Mouse (Mus musculus) left cerebral cortex, adult 2 months (tissue): Measurements from ENCODE around the gene R3hcc1l. TPM values are rescaled to one million over a fixed set of nuclear protein-coding genes. Genes with fewer than 3 reads are reported as not detected.
A peak's percentile ranks its signal among the peaks of the same experiment; 100 is the strongest.

Experiments
- DNase-seq, 2 experiments: peaks; one replicate each; pipeline ENCODE4 v3.0.0; 2021 to 2022; ENCODE audit warnings: low spot score in 2 of 2, mixed read lengths in 1 of 2; ENCODE audit errors: extremely low spot score in 1 of 2
- H3K27ac ChIP-seq: fragments of 200-600 bp; 2 replicates; pipeline ENCODE4 v1.8.1; 2022
- H3K4me3 ChIP-seq: fragments of 200-600 bp; 2 replicates; pipeline ENCODE4 v1.8.1; 2022
- CTCF ChIP-seq: fragments of 200-600 bp; IDR thresholded peaks from 2 replicates; pipeline ENCODE4 v1.8.1; 2022; ENCODE audit warnings: antibody characterized with exemption, mild to moderate bottlenecking, moderate library complexity
- intact Hi-C: fragments of 180-260 bp; cut with DNase I; formaldehyde crosslinking; loops from one replicate; pipeline ENCODE4 v1.15.1; 2025
- total RNA-seq, 2 experiments: library from RNA; stranded (reverse); gene quantifications; 2 replicates each; pipeline ENCODE4 v1.2.3; 2021

Gene R3hcc1l
- total RNA-seq, 2 experiments from 2014 or later = 24.8 to 27.5 TPM

- intact Hi-C loops = no loop called here
- Histone ChIP-seq H3K4me3 (no peak overlapping the region), H3K27ac (no peak overlapping the region)
- no peak for DNase-seq
- no peak for TF ChIP-seq CTCF
Measured at GRCm38 (mm10) chr19:42609716-42610115, 91.2 kb downstream of the R3hcc1l start.

DNA sequence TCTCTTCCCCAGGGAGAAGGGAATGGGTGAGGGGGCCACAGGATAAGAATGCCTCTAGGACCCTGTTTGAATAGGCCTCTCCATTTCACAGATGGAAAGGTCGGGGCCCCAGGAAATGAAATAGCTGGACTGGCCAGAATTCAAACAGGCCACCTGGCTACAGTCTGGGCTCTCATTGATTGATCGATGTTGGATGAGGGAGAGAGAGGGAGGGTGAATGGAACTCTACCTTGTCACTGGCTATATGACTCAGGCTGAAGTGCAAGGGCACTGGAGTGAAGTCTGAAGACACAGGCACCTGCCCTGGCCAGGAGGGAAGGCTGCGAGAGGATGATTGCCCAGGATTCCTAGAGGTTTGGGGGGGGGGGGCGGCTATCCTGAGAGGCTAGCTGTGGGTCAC is 93.2 kb downstream of the R3hcc1l start:
- intact Hi-C loops = no loop called here
- DNase-seq = no peak
- no peak overlapping the region for H3K27ac ChIP-seq
- H3K4me3 ChIP-seq = no peak overlapping the region
- TF ChIP-seq CTCF = no peak

GRCm38 (mm10) chr19:42612654-42613053 is 94.1 kb downstream of the R3hcc1l start, which contains the start of gene Loxl4:
Loxl4 (minus strand) TSS chr19:42612813.
- no peak for DNase-seq
- Histone ChIP-seq H3K27ac (no peak within 1 kb of the TSS), H3K4me3 (peak within 1 kb of the TSS; percentile 40)
- intact Hi-C loops = no loop called here
- no peak for TF ChIP-seq CTCF

GRCm38 (mm10) chr19:42613116-42613515 is 94.6 kb downstream of the R3hcc1l start:
- intact Hi-C loops = no loop called here
- Histone ChIP-seq H3K27ac (no peak overlapping the region), H3K4me3 (peak overlapping the region; percentile 40)
- no peak for DNase-seq
- no peak for TF ChIP-seq CTCF

DNA sequence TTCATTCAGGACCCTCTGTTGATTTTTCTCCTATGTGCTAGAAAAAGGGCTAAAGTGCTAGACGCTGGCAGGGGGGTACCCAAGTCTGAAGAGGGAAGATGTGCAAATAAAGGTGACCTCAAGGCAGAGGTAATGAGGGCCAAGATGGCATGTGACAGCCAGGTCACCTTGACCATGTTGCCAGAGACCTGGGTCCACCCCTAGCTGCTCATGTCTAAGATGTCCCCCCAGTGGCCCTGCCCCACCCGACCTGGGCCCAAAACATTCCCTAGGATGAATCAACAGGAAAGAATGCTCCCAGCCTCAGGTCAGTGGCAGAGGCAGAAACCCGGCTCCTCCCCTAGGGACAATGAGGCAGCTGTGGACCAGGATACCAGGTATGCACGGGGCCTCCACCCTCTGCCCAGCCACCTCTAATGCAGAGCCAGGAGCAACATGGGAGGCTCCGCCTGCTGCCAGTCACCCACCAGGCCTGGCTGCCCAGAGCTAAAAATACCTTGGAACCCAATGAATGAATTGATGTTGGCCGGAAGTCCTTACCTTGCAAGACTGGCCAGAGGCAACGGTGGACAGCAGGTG is 95.2 kb downstream of the R3hcc1l start:
- DNase-seq = no peak
- TF ChIP-seq CTCF = no peak
- Histone ChIP-seq H3K27ac (no peak overlapping the region), H3K4me3 (no peak overlapping the region)
- intact Hi-C loops = no loop called here

DNA sequence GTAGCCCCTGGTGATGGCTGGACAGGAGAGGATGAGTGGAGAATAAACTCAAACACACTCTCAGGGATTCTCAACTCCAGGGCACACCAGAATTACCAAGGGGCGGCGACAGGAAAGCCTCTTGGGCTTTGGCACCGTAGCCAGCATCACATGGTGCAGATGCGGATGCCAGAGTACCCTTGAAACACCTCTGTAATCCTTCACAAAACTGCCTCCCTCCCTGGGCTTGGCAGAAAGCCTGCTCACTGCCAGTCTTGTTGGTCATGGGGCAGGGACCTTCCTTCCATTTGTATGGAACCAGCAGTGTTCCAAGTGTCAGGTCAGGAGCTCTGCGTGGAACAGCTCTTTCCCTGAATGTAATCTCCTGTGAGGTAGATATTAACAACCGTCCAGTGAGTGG is 109.5 kb downstream of the R3hcc1l start:
- intact Hi-C loops = no loop called here
- no peak overlapping the region for H3K4me3 ChIP-seq
- no peak for TF ChIP-seq CTCF
- no peak overlapping the region for H3K27ac ChIP-seq
- DNase-seq = no peak

- no peak for TF ChIP-seq CTCF
- intact Hi-C loops = no loop called here
- no peak for DNase-seq
- Histone ChIP-seq H3K4me3 (no peak overlapping the region), H3K27ac (no peak overlapping the region)
Measured at GRCm38 (mm10) chr19:42631541-42631961, 113.0 kb downstream of the R3hcc1l start.

DNA sequence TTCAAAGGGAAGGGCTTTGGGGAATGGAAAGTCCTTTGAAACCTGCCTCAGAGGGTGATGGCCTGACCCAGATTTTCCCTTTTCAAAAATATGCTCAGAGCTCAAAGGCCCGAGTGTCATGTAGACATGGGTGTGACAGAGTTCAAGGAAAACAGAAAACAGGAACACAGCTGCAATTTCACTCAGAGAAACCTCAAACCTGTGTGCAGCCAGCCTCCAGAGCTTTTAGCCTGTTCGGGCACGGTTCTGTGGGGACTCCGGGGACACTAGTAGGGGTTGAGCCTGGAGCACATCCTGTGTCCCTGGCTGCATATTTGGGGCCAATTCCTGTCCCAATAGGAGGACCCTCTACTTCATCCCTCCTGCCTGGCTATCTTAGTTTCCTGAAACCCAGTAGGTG is 113.7 kb downstream of the R3hcc1l start:
- Histone ChIP-seq H3K4me3 (no peak overlapping the region), H3K27ac (no peak overlapping the region)
- intact Hi-C loops = no loop called here
- no peak for TF ChIP-seq CTCF
- no peak for DNase-seq

DNA sequence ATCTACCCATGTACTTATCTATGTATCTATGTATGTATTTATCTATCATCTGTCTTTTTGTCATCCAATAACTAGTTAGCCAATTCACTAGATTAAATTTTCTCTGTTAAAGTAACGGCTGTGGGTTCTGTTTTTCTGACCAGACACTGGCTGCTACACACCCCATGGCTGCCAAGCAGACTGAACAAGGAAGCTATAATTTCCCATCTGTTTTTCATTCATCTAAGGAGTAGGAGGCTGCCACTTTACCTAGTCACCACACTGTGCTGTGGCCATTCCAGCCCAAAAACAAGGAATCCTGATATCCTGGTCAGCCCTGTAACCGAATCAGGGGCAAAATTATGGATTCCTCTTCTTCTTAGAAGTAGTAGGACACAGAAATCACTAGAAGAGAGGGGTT is 115.1 kb downstream of the R3hcc1l start:
- TF ChIP-seq CTCF = no peak
- intact Hi-C loops = no loop called here
- DNase-seq = no peak
- H3K4me3 ChIP-seq = no peak overlapping the region
- H3K27ac ChIP-seq = no peak overlapping the region

- no peak overlapping the region for H3K4me3 ChIP-seq
- intact Hi-C loops = no loop called here
- DNase-seq = no peak
- H3K27ac ChIP-seq = no peak overlapping the region
- TF ChIP-seq CTCF = no peak
Measured at GRCm38 (mm10) chr19:42636631-42637030, 118.1 kb downstream of the R3hcc1l start.

- H3K4me3 ChIP-seq = no peak overlapping the region
- no peak for TF ChIP-seq CTCF
- DNase-seq = no peak
- intact Hi-C loops = no loop called here
- H3K27ac ChIP-seq = no peak overlapping the region
Measured at GRCm38 (mm10) chr19:42638604-42639481, 120.3 kb downstream of the R3hcc1l start.

DNA sequence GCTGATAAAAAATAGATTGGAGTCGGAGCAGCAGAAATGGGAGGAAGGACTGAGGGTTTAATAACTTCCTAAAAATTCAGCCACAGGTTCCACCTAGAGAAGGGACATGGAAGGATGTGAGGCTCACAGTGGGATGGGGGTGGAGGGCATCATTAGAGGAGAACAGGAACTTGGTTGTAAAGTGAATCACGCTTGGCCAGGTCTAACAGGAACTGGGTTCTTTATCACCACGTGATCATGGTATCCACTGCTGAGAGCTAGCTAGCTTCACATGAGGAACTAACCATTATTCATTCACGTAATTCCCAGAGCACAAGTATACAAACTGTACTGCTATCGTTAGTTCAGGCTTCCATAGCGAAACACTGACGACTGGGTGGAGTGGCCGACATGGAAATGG is 121.0 kb downstream of the R3hcc1l start:
- H3K27ac ChIP-seq = no peak overlapping the region
- no peak for TF ChIP-seq CTCF
- intact Hi-C loops = no loop called here
- DNase-seq = no peak
- no peak overlapping the region for H3K4me3 ChIP-seq

- no peak for DNase-seq
- no peak overlapping the region for H3K27ac ChIP-seq
- no peak for TF ChIP-seq CTCF
- no peak overlapping the region for H3K4me3 ChIP-seq
- intact Hi-C loops = no loop called here
Measured at GRCm38 (mm10) chr19:42640211-42640610, 121.7 kb downstream of the R3hcc1l start.

Other genes starting within 250 kb of the R3hcc1l start
- 10 to 100 TPM; 62.9 to 72.8 TPM for gene Crtac1, start 87.0 kb upstream of the R3hcc1l start, total RNA-seq
- under 1 TPM; 0.20 to 0.35 TPM for gene Loxl4, start 94.1 kb downstream of the R3hcc1l start, total RNA-seq
- gene Pyroxd2, start 234.0 kb downstream of the R3hcc1l start, total RNA-seq = 1 to 10 TPM; 2.9 to 3.1 TPM